Mouse (Mus musculus): ENCODE results near the gene Abcf3.

The Abcf3 gene

DNA sequence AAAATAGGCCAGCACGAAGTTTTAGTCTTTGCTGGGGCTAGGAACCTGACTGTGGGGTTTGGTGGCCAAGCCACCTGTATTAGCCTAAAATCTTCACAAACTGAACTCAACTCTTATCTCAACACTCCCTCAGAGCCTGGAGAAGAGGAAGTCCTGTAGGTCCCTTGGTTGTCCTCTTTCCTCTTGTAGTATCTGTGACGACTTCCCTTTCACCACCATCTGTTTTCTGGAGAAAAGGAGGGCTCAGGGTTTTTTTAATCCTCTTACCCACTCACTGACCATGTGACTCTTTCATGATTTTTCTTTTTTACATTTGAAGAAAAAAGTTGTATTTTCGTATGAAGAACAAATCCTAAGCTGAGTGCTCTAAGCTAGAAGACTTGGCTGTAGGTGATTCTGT is 8.7 kb upstream of the Abcf3 start:
- DNase-seq (ENCODE audit: low read depth in 2 of 2, low spot score in 2 of 2), result no peak

DNA sequence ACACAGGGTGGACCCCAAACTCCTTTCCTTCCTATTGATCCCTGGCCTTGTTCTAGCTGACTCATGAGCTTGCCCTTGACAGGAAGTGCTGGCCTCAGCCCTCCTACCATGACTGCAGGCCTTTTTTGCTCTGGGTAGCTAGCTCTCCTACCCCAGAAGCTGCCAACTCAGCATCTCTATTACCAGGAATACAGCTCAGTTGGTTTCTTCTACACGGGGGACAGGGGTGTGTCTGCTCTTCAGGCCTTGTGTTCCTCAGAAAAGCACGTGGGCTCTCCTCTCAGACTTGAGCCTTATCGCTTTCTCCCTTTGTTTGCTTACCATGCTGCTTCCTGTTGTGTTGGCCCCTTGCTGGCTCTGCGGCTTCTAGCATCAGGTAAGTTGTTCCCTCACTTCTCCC is 7.9 kb upstream of the Abcf3 start:
- no peak for DNase-seq (ENCODE audit: low read depth in 2 of 2, low spot score in 2 of 2)

DNA sequence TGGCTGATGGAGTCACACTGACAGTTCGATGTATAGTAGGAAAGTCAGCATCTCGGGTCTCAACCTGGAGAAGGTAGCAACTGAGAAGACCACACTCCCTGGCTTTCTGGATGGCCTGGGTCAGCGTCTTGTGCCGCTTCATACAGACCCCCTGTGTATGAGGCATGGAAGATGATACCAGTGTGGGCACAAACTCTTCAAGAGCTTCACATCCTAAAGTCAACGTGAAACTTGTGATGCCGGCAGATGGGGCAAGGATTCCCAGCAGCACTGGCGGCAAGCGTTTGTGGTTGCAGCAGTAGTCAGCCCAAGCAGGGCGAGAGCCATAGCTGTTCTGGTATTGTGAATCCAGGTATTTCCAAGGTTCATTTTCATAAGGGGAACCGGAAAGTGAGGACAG is 2.7 kb upstream of the Abcf3 start:
- DNase-seq (ENCODE audit: low read depth in 2 of 2, low spot score in 2 of 2), result no peak

DNA sequence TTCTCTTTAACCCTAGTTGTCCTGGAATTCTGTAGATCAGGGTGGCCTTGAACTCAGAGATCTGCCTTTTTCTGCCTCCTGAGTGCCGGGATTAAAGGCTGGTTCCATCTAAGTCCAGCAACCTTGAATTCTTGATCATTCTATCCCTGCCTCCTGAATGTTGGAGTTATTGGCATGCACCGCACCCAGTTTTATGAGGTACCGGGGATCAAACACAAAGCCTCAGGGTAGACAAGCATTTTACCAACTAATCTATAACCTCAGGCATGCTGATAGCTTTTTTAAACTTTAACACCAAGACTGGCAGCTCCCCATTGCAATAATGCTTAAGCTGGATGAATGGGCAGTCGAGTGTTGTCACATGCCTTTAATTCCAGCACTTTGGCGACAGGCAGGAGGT is 954 bp upstream of the Abcf3 start:
- no peak for DNase-seq (ENCODE audit: low read depth in 2 of 2, low spot score in 2 of 2)

DNA sequence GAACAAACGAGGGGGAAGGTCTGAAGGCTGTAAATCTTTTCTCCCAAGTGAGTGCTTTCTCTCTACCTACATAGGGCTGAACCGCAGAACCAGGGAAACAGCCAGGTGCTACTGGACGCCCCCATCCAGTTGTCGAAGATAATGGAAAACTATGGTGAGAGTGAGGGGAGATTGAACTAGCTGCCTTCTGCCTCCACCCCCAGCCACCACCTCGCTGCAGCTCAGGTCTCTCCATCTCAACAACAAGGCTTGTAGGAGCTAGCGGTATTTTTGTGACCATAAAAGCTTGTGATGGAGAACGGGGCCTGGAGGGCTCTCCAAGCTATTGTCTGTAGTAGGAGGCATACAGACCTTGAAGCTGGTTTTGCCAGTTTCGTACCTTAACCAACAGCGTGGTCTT is 784 bp downstream of the Abcf3 start:
- no peak for DNase-seq (ENCODE audit: low read depth in 2 of 2, low spot score in 2 of 2)

DNA sequence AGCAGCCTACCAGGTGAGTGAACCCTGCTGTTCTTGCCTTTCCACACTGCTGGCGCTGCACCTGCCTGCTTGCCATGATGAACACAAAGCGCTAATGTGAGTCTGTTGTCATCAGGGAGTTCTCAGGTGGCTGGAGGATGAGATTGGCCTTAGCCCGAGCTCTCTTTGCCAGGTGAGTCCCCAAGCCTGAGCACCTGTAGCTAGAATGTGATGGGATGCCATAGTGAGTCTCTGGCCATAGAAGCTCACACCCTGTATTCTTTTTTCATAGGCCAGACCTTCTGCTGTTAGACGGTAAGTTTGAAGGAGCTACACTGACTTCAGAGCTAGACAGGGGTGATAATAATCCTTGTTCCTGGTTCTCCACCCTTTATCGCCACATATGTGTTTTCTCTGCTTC is 3.3 kb downstream of the Abcf3 start:
- no peak for DNase-seq (ENCODE audit: low read depth in 2 of 2, low spot score in 2 of 2)

DNA sequence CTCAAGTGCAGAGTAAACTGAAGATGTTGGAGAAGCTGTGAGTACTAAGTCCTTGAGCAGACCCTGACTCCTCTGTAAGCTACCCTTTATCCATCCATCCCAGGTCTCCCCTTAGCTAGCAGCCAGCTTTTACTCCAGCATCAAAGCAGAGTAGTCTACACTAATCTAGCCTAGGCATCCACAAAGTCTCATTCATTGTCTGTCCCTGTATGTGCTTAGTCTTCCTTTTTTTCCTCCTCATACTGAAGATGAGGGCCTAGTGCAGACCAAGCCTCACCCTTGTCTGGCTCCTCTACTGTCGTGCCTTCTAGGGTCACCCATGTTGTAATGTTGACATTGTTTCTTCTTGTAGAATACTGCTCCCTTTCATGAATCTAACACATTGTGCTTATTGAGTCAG is 4.2 kb downstream of the Abcf3 start:
- no peak for DNase-seq (ENCODE audit: low read depth in 2 of 2, low spot score in 2 of 2)

DNA sequence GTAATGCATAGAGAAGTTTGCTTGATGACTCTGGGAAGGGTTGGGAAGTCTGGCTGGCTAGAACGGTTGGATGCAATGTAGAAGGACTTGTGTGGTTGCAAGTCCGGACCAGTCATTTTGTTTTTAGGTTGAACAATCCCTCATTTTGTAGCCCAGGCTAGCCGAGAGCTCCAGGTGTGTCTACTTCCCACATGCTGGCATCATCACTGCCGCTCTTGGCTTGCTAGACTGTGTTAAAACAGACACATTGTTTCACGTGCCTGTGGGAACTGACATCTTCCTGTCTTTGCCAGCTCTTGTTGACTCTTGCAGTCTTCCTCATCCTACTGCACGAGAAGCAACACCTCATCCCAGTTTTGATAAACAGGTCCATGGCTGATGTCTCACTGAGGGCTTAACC is 6.6 kb downstream of the Abcf3 start:
- no peak for DNase-seq (ENCODE audit: low read depth in 2 of 2, low spot score in 2 of 2)

DNA sequence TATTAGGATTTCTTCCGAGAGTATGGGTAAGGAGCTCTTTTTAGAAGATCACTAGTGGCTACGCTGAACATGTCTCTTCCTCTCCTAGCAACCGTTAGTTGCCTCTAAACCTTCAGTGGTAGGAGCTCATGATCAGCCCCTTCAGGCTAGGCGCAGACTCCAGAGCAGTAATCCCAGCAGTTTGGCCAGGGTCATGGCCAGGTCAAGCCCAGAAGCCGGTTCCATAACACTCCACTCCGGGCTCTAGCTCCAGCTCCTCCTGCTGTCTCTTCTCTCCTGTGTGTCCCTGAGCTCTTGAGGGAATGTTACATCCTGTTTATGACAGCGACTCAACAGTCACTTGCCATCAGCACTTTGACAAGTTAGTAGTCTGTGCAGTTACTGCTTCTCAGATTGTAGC is 9.0 kb downstream of the Abcf3 start:
- DNase-seq (ENCODE audit: low read depth in 2 of 2, low spot score in 2 of 2), result no peak

DNA sequence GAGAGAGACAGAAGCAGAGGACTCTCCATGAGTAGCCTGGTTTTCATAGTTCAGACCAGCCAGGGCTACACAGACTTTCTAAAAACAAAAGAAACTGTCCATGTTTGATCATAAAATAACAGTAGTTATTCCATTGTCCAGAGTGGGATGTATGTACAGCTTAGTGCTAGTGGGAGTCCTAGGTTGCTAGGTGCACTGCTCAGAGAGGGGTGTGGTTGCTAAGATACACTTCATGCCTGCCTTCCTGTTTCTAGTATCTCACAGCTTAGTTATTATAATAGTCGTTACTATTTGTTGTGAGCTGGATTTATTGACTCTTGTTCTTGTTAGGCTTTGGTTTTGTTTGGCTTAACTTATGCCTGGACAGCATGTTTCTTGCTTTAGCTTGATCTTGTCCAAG is 16.7 kb downstream of the Abcf3 start:
- DNase-seq (ENCODE audit: low read depth in 2 of 2, low spot score in 2 of 2), result no peak

DNA sequence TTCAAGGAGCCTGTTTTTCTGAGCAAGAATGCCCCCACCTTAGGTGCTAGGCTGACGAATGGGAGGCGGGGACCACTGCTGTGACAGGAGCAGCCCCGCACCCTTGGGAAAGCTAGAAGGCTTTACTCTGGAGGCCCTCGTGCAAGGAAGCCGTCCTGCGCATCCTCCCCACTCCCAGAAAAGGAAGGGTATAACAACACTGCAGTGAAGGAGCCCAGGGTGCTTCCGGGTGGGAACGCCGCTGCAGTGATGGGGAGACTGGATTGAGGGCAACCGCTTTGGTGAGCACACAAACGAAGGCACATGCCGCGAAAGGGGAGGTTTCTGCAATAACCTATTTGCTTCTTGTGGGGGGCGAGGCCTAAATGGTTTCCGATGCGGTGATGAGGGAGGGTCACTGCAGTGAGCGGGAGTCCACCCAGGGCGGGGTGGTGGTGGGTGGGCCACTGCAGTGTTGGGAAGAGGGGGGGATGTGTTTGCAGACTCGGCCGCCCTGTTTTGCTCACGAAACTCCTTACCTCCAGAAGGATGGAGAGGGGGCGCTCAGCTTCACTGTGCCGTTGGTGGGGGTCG is 41.1 kb downstream of the Abcf3 start, which contains the start of gene Vwa5b2:
Gene Vwa5b2 (plus strand): TSS at position 106 of the 573 bp plus-strand sequence.
- DNase-seq (ENCODE audit: low read depth in 2 of 2, low spot score in 2 of 2), result no peak

DNA sequence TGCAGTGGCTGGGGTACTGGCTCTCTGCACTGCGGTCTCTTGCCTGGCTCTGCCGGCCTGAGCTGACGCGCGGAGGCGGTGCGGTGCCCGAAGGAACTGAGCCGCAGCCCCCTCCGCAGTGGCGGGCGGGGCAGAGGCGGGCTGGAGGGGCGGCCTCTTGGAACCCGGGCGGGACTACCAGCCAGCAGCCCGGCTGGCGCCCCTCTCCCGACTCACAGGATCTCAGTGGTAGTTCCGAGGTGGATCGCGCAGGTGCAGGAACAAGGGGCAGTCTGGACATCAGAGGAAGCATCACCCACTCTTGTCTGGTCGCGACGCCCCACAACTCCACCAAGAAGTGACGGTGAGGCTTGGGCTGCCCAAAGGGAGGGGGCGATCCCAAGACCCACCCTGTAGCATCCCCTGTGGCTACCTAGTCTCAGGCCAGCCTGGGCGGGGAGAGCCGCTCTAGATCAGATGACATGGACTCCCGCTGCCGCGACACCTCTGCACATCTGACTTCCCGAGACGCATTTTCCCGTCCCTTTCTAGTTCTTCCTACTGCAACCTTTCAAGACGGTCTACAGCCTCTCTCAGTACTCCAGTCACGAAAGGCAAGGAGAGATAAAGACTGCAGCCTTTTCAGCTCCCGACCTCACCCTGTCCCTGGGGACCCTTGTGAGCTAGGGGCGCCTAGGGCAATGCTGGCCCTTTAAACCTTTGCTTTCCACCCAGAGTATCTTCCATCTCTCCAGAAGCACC is 41.7 kb downstream of the Abcf3 start:
- DNase-seq (ENCODE audit: low read depth in 2 of 2, low spot score in 2 of 2), result no peak

DNA sequence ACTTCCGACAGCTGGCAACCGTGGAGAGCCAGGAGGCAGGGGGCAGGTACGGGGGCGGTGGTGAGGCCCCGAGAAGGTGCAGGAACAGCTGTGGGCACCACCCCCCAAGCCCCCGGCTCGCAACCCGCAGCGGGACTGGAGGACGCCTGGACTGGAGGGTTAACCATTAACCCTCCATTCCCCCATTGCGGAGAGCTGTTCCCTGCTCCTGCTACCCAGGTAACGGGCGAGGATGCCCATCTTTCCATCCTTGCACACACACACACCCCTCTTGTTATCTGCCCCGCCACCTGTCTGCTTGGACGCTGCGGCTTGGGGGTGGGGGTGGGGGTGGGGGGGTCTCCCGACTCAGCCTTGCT is 42.3 kb downstream of the Abcf3 start:
- DNase-seq (ENCODE audit: low read depth in 2 of 2, low spot score in 2 of 2), result no peak

DNA sequence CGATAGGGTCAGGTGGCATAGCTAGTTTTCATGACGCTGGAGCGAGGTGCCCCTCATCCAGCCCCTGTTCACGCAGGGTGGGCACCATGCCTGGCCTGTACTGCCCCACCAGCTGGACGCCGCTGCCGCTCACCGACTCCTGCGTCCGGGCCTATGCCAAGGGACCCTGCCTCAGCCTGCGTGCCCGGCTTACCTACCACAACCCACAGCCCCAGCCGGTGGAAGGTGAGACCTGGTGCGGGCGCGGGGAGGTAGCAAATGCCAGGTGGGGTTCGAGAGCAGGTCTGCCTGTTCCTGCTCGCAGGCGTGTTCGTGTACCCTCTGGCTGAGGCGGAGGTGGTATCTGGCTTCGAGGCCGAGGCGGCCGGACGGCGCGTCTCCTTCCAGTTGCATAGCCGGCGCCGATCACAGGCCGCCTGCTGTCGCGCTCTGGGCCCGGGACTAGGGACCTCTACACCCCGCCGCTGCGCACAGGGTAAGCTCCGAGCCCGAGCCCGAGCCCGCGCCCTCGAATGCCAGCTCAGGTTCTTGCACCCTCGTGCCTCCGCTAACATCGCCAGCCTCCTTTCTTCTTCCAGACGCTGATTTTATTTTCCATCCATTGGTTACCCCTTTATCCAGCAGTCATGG is 42.8 kb downstream of the Abcf3 start:
- no peak for DNase-seq (ENCODE audit: low read depth in 2 of 2, low spot score in 2 of 2)

DNA sequence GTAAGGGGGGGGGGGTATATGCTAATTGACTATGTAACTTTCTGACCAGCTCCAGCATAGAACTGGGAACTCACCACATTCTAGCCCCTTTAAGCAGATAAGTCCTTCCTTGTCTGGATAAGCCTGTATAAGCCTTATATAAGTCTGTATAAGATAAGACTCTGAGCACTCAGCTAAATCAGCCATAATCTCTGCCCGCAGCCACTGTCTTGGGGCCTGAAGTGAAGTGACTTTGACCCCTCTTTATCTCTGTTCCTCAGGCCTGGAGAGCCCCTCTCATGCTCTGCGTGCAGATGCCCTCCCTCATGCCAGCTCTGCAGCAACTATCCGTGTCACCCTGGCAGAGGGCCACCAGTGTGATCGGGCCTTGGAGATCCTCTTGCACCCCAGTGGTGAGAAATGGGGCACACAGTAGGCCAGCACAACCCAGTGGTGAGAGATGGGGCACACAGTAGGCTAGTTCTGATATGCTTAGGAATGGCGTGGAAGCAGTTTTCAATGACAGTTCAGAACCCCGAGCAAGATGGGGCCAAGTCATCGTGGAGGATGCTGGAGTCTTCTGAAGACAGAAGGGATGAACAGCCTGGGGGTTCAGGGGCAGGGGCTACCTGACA is 46.8 kb downstream of the Abcf3 start:
- DNase-seq (ENCODE audit: low read depth in 2 of 2, low spot score in 2 of 2), result no peak

DNA sequence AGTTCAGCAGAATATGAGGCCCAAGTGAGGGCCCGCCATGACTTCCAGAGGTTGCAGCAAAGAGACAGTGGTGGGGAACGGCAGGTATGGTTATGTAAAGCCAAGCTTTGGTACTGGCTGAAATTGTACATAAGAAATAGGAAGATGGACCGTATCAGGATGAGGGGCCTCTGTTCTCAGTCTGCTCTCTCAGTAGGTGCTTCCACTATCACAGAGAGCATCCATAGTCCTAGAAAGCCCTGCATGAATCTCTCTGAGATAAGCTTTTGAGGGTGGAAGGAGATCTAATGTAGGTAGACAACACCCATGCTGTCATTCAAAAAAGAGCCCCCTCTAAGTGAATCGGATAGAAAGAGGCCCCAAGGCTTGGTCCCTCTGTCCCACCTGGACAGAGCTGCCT is 47.4 kb downstream of the Abcf3 start:
- no peak for DNase-seq (ENCODE audit: low read depth in 2 of 2, low spot score in 2 of 2)

DNA sequence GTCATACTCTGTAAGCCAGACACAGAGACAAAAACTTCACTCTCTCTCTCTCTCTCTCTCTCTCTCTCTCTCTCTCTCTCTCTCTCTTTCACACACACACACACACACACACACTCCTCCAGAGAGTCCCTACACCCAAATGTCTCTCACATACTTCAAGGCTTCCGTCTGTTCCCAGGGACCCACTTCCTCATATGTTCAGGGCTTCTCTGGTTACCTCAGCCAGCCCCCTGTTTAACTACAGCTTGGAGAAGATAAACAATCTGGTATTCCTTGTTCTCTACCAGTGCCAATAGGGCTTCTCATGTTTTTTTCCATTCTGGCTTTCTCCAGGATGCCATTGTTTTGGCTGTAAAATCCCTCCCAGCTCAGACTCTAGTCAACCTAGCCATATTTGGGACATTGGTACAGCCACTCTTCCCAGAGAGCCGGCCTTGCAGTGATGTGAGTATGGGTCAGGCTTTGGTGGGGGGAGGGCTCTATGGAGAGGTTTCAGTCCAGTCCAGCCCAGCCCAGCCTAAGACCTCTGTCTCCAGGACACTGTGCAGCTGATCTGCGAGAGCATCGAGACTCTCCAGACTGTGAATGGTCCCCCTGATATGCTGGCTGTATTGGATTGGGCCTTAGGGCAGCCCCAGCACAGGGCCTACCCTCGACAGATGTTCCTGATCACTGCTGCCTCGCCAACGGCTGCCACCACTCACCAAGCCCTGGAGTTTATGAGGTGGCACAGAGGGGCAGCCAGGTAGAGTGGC is 48.5 kb downstream of the Abcf3 start:
- no peak for DNase-seq (ENCODE audit: low read depth in 2 of 2, low spot score in 2 of 2)

DNA sequence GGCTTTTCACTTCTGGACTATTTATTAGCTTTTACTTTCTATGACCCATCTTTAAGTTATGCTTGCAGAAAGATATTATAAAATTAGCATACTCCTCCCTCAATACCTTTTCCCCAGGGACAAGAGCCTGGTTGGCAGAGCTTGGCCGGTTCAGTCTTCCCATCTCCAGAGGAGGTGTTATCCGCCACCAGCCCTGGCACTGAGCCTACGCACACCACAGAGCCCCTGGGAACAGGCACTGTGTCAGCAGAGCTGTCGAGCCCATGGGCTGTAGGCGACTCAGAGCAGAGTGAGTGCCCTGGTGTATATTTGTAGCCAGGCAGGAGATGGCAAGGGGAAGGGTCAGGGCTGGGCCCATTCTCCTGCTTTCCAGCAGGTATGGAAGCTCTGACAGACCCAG is 52.1 kb downstream of the Abcf3 start:
- DNase-seq (ENCODE audit: low read depth in 2 of 2, low spot score in 2 of 2), result no peak

DNA sequence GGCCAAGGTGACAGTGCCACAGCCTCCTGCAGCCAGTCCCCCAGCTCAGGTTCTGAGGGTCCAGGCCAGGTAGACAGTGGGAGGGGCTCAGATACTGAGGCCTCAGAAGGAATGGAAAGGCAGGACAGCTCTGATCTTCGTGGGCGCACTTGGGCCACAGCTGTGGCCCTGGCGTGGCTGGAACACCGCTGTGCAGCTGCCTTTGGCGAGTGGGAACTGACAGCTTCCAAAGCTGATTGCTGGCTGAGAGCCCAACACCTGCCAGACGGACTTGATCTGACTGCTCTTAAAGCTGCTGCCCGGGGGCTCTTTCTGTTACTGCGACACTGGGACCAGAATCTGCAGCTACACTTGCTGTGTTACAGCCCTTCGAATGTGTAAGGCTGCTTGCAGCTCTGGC is 56.3 kb downstream of the Abcf3 start:
- DNase-seq (ENCODE audit: low read depth in 2 of 2, low spot score in 2 of 2), result no peak

DNA sequence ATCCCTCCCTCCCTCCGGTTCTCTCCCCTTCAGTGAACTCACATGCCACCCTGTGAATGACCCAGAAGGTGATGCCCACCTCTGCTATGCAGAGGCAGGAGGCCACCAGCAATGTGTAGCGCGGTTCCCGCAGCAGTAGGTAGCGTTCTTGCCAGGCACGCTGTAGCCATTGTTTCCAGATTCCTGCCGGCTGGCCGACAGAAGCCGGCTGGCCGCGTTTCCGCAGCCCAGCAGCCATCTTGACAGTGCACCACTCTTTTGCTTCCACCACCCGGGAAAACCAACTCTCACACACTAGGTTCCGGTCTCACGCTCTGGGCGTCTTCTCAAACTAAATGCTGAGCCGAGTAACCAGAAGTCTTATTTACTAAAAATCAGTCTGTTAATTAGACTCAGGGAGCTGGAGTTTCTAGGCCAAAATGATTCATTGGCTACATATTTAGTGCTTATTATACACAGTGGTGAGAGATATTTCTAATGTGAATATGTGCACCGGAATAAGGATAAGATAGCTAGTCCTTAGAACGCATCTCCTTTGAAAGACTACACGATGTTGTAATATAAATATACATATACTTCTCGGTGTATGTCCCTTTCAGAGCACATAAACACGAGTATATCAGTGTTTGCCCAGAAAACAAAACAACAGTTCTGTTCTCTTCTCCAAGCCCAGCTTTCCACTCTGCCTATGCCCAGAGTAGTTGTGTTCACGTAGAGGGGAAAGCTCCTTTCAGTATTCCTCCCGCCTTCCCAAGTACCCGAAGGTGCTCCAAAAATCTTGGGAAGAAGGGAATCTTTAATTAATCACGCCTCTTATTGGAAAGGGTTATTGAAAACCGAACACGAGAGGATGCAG is 62.4 kb downstream of the Abcf3 start:
- DNase-seq (ENCODE audit: low read depth in 2 of 2, low spot score in 2 of 2), result peak; percentile 75 to 82
